Mouse (Mus musculus): ENCODE measurements around the gene Mpp6.

Mpp6 gene

DNA sequence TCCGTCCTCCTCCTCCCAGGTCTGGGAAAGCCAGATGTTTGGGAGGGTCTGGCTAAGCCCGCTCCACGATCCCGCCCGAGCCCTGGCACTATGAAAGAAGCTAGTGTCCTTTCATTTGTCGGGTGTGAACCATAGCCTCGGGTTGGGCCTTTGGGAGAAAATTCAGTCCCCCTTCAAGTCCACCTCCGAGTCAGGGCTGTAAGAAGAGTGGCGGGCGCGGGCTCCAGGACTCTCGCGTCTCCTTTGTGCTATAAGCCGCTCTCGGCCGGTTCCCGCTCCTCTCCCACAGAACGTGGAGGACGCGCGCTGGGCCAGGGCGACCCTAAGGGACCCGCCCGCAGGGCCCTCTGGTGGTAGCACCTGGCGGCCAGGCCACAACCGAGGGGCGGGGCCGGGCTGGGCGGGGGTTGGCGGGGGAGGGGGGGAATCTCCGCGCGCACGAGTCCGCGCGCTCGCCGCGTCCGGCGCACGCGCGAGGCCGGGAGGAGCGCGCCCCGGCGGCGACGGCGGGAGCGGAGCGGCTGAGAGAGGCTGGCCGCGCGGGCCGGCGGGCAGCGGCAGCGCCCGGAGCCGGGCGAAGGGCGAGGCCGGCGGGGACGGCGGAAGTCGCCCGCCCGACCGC lies at the start of gene Mpp6:
TSS of gene Mpp6 (plus strand) at position 485 of the 622 bp plus-strand sequence.
- peak in 1 of 2 experiments; percentile 57 for DNase-seq (ENCODE audit: low spot score in 2 of 2)

DNA sequence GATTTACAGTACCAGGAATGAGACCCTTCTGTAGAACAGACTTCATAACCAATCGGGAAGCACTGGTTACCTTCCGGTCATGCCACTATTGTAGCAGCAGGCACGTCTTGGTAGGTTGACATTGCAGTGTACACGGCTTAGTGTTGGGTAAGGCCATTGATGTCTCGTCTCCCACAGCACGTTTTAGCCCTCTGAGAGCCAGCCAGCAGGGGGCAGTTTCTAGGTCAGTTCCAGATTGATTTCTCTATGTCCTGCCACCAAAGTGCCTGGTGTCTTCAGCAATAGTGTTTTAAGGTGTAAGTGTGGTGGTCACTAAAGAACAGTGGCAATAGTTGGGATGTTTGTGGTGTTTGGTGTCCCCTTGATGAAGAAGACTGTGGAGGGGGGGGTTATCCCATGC lies 43.9 kb upstream of the Mpp6 start:
- DNase-seq (ENCODE audit: low spot score in 2 of 2): no peak

DNA sequence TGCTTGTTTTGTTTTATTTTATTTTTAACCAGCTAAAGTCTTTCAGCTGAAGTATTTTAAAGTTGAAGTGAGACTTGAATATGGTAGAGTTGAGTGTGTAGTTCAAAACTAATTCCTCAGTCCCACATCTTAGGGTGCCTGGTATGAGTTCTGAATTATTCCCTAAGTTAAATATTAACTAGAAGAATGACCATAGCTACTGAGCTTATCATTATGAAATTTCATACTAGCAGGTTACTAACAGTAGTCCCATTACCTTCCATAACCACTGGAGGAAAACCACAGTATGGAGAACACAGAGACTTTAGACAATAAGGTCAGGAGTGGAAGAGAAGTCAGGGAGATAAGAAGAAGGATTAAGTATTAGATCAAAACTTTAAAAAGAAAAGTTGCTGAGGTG lies 41.6 kb upstream of the Mpp6 start:
- no peak for DNase-seq (ENCODE audit: low spot score in 2 of 2)

DNA sequence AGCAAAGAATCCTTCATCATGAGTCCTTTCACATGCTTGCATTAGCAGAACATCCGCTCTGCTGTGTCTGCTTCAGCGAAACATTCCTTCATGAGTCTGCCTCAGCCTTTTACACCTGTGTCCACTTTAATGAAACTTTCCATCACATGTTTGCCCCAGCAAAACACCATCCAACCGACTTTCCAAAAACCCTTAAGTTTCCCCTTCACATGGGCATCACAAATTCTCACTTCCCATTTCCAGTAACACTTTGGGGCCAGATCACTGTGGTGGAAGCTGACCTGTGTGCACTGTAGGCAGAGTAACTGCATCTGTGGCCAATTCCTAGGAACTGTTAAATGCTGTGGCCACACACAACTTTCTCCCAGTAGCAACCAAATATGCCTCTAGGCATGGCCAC lies 34.8 kb upstream of the Mpp6 start:
- DNase-seq (ENCODE audit: low spot score in 2 of 2): no peak

DNA sequence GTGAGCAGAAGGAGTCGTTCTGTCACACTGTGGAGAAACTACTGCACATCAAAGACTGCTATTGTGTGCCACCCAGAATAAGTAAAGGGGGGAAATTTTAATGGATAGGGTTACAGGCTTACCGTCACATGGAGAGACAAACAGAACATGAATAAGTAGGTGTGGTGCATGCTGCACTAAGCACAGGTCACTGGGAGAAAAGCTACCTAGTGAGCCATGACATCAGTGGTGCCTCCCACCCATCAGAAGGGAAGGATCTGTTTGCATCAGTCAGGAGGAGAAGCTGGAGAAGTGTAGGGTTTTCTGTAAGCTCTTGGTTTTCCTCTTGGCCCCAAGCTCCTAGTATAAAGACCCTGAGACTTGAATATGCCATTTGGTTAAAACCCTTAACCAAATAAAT lies 33.6 kb upstream of the Mpp6 start:
- no peak for DNase-seq (ENCODE audit: low spot score in 2 of 2)

DNA sequence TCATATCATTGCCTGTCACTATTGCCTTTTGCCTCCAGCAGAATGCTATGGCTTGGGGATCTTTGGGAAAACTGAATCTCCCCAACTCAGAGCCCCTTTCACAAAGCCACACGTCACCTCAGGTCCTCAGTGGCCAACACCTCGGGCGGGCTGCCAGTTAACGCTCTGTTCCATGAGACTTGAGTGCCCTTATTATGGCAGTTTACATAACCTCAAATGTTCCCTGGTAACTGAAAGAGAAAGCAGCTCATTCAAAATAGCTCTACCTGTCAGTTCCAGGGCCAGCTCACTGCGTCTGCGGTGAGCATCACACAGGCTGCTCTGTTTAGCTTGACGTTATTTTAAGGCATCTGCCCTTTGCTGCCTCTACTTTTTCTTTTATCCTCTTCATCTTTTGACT lies 29.6 kb upstream of the Mpp6 start:
- DNase-seq (ENCODE audit: low spot score in 2 of 2): no peak

DNA sequence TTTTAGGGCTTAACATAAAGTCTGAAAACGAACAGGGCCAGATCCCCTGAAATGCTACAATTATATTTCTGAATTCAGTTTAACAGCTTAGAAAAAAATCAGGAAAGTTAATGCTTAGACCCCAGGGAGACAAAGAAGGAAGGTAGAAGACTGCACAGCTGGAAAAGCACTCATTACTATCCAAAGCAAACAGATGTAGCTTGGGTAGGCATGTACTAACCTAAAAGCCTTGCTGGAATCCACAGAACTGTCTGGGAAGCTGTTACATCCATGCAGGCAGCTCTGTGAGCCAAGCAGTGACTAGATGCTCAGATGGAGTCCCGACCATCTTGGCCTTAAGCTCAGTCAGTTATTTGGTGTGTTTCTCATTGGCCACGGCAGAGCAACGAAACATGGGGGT lies 24.8 kb upstream of the Mpp6 start:
- DNase-seq (ENCODE audit: low spot score in 2 of 2): no peak

DNA sequence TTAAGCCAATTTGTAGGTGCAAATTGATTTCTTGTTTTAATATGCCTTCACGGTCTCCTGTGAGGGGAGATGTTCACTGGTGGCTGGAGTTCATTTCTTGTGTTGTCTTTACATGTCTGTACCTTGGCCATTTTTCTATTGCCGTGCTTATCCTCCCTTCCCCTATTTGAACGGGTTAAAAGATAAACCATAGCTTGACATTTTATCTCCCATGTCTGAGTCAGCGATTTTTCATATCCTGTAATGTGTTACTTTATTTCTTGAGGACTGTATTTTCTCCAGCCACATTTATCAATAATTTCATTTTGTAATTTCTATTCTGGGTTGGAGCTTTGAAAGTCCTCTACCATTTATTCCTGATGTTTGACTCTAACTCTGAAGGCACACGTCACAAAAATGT lies 20.7 kb upstream of the Mpp6 start:
- DNase-seq (ENCODE audit: low spot score in 2 of 2): no peak

DNA sequence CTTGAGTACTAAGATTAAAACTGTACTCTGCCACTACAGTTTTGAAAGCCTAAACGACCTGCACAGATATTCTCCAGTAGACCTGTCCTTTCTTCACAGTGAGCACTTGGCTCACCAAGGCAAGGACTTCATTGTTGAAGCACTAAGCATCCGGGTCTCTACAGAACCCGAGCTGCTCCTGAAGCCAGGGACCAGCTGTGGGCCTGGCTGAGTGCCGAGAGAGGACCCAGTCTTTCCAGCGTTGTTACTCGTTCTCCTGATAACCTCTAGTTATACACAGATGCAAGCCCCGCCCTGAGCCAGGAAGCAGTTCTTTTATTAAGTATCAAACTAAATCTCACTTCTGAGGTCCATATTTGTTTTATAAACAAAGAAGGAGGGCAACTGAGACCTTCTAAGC lies 19.8 kb upstream of the Mpp6 start:
- DNase-seq (ENCODE audit: low spot score in 2 of 2): no peak

DNA sequence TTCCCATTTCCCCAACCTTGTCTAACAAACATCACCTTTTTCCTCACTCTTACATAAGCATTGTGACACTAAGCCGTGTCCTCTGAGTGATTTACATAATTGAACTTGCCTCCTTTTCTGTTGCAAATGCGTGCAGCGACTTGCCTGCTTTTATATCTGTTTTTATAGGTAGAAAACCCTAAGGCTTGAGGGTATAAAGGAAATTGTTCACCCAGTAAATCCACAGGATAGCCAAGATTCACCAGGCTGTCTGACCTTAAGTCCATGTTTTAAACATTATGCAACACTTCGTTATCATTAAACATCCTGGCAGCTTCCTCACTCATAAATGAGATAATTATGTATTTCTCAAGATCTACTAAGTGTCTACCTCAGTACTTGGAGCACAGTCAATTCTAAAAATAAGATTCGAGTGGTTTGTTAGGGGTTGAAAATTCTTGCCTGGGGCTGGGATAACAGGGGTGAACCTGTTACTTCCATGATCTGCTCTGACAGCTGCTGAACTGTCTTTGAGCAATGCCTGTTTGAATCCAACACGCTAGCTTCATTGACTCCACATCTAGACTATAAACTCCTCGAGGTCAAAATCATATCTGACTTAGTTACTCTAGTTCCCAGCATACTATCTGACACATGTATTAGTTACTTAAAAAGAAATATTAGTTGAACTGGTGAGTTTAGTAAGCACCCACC lies 18.4 kb upstream of the Mpp6 start:
- DNase-seq (ENCODE audit: low spot score in 2 of 2): no peak

DNA sequence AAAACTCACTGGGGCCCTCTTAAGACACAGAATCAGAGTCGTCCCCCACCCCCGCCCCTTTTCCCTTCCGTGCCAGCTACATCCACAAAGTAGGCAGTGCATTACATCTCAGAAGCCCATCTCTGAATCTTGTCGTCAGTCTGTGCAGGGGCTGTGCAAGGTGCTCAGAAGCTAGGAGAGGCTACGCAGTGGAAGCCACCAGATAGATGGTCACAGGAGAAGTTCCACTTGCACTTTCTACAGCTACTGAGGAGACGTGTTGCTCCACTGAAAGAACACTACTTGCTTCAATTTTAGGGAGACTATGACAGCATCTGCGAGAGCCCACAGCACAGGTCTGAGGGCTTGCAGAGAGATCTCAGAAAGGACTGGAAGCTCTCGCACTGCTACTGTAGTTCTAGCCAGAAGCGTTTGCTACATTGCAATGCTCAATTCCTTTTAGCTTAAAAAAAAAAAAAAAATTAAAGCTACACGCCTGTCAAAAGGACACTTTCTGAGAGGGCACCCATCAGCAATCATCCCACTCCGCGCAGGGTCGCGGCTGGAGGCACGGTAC lies 762 bp upstream of the Mpp6 start:
- peak in 1 of 2 experiments; percentile 17 for DNase-seq (ENCODE audit: low spot score in 2 of 2)

DNA sequence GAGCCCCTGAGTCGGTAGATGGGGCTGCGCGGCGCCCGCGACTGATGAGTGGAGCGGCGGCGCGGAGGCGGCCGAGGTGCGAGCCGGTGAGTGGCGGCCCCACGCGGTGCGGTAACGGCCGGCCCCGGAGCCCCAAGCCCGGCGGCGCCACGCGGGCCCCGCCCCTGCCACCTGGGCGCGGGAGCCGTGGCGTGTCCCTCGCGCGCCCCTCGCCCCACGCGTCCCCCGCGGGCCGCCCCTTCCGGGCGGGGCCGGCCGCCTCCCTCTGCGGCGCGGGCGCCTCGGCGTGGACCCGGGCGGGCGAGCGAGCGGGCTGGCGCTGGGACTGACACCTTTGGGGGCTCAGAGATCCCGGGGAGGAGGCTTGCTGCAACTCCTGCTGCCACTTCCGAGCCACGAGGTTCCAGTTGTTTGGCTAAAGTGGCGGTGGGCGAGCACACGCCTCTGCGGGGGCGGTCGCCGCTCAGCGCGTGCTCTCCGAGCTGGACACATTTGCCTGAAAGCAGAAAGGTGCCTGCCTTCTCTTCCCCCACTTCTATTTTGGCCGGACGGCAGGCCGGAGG lies 419 bp downstream of the Mpp6 start:
- peak in 1 of 2 experiments; percentile 31 for DNase-seq (ENCODE audit: low spot score in 2 of 2)

DNA sequence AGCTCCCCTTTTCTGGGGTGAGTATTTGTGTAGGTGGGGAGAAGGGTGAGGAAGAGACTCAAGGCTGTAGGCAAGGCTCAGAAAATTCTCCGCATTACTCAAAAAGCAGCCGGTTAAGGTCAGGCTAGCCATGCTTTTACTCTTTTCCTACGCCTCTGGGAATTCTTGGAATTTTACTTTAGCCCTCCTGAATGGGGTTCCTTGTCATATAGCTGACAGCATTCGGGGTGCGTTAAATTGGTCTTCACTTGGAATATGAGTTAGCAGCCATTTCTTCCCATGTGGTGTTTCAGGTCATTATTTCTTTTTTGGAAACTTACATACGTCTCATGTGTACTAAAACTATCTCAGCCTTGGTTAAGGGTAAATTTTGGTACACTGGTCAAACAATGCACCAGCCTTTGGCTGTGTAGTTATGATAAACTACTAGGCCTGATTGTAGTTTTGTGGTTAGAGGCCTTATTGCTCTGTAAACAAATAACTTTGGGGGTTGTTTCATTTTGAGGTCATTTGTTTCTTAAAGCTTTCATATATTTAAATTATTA lies 1.1 kb downstream of the Mpp6 start:
- no peak for DNase-seq (ENCODE audit: low spot score in 2 of 2)

DNA sequence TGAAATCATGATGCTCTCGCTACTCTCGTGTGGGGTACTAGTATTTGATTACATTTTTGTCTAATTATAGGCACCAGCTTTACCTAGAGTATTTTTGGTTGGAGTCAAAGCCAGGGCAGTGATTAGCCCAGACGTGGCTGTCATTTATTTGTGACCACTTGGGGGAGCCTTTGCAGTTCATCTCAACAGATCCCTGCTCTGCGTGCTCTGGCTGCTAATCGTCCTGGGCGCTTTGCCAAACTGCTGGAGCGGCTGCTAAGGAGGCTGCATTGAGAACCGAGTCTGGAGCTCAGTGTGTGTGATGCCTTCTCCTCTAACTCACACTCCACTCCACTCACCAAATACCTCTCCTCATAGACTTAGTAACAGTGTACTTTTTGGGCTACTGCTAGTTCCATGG lies 2.7 kb downstream of the Mpp6 start:
- peak; percentile 75 to 95 for DNase-seq (ENCODE audit: low spot score in 2 of 2)

DNA sequence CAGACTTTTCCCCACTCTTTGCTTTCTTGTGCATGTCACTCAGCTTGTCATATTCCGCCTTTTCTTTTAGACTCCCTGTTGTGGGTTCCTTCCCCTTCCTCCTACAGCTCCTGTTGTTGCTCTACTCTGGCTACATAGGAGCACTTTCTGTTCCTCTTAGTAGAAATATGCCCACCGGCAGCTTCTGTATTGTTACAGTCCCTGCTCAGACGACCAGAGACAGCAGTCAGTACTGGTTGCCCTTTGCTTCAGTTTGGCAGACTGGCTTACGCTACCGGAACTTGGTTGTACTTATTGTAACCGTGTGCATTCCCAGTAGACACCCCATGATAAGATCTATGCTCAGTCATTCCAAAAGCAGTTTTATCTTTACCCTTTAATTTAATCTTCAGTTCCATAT lies 4.2 kb downstream of the Mpp6 start:
- no peak for DNase-seq (ENCODE audit: low spot score in 2 of 2)

DNA sequence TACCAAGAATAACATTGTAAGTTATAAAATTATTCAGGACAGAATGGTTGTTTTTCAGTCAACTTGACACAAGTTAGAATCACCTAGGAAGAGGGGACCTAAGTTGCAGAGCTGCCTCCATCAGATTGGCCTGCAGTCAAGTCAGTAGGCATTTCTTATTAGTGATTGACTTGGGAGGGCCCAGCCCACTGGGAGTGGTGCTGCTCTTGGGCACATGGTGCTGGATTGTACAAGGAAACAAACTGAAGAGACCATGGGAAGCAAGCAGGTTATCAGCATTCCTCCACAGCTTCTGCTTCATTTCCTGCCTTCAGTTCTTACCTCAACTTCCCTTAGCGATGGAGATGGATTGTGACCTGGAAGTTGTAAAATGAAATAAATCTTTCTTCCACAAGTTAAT lies 10.9 kb downstream of the Mpp6 start:
- DNase-seq (ENCODE audit: low spot score in 2 of 2): no peak

DNA sequence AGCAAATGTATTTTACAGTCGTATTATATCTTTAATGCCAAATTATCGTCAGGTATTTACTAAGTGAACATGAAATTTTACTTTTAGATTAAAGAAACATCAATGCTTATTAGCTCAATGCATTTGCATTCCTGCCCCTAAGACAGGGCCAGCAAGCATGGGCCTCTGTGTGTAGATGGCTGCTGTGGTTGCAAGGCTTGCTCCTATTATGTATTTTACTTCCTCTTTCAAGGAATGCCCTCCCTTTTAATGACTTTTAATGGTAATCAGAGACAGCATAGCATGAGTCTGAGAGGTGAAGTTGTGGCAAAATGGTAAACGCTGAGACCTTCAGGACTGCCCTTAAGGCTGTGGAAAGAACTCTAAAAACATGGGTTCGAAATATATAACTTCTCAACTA lies 12.8 kb downstream of the Mpp6 start:
- DNase-seq (ENCODE audit: low spot score in 2 of 2): no peak

DNA sequence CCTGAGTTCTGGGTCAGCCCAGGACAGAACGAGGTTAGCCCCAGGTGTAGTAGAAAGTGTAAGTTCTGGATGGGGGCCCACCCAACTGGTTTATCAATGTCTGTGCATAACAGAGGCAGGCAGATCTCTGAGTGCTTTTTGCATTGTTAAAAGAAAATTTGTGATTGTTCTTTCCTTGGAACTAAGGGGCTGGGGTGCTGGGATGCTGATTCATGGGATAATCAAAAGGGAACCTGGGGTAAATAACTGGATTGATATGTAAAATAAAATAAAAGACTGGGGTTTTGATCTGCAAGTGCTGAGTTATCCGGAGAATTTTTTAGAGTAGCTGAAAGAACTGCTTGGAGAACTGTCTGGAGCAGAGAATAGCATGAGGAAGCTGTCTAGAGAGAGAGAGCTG lies 14.2 kb downstream of the Mpp6 start:
- no peak for DNase-seq (ENCODE audit: low spot score in 2 of 2)

DNA sequence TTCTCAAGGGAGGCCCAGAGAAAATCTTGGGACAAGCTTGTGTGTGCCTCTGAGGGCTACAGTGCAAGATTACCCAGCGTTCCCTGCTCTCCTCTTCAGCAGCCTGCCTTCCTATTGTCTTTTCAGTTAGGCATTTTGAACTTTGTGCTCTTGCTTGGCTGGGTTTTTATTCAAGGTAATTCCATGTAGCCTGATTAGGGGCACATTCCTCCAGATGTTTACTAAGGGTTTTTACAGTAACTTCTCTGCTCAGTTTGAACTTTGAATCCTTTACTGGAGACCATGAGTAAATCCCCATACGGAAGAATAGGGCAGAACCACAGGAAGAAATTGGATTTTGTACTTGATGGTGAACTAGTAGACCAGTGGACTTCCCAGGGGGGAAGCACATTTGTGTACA lies 16.3 kb downstream of the Mpp6 start:
- DNase-seq (ENCODE audit: low spot score in 2 of 2): no peak

DNA sequence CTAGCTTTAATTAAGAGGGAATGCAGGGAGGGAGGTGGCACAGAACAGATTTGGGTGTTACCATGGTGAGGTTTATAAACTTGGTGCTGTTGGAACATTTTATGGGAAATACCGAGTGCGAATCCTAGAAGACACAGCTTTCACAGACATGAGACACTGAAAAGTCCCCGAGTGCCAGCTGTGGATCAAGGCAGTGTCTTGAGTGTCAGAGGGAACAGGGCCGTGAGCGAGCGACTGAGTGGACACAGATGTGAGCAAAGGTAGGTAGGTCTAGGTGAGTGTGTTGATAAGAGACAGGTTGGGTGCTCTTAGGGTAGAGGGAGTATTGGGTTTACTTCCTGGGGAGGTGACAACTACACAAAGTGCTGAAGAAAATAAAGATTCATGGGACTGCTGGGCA lies 17.5 kb downstream of the Mpp6 start:
- no peak for DNase-seq (ENCODE audit: low spot score in 2 of 2)

DNA sequence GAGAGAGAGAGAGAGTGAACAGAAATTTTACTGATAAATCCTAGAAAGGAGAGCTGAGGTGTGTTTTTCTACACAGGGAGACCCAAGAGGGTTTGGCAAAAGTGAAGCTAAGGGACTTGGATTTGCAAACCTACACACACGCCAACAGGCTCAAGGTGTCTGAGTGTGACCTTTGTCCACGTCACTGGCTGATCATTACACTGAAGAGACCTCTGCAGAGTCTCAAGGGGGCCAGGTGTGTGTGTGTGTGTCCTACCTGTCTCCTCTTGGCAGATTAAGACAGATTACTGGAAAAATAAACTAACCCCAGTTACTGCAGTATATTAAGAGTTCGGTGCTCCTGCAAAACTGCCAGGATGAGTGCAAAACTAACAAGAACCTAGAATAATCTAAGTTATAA lies 27.6 kb downstream of the Mpp6 start:
- DNase-seq (ENCODE audit: low spot score in 2 of 2): no peak

DNA sequence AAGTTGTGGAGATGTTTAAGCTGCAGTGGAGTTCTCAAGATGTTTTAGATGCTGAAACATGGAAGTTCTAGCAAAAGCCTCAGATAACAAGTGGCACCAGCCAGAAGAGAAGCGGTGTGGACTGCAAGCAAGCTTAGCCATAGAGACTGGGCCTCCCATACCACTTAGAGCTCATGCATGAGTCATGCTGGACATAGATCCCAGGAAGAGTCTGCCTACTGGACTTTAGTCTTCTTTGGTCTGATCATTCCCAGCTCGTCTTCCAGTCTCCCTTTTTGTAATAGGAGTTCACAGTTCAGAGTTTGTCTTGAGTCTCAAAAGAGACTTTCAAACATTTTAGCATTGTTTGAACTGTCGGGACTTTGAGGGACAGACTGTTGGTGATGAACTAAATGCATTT lies 29.5 kb downstream of the Mpp6 start:
- no peak for DNase-seq (ENCODE audit: low spot score in 2 of 2)

DNA sequence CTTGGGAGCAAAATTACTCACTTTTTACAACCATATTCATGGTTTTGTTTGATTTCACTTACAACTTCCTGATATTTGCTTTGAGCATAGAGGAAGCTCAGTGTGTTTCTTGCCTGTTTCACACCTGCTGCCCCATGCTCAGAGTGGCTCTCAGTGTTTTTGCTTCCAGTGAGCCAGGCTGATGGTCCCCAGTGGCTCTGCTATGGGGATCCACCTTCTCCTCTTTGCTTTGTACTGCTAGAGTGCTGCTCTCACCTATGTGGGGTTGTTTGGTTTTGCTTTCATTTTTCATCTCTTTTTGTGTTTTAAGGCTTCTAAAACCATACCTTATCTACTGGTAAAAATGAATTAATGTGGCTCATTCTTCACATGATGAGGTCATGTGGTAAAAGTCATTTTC lies 36.1 kb downstream of the Mpp6 start:
- no peak for DNase-seq (ENCODE audit: low spot score in 2 of 2)

All from left cerebral cortex, adult 9 months (tissue).